8 mouse cellular contexts compared by ENCODE assay signal in the genomic region with DNA sequence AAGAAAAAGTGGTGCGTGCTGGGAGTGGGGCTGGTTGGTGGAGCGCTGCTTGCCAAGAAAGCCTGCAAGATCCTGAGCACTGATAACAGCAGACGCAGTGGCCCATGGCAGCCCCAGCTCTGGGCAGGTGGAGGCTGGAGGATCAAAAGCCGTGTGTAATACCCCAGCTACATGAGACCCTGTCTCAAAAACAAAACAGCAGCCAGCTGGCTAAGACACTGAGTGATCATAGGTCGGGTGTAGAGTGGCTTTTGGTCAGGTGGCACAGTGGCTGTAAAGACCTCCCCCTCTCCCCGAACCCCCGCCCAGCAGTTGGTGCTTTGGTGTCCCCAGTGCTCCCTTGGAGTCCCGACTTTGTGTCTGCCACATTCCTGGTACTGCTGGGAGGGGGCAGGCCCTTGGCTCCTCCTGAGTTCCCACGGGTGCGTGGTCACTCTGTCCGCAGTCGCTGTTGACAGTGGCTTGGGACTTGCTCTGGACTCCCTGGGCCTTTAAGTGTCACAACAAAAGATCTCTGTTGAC. TPM values are rescaled to one million over a fixed set of nuclear protein-coding genes. Genes with fewer than 3 reads are reported as not detected.
DNase-seq lines count a peak whose midpoint lies in the region; ATAC-seq and TF ChIP-seq lines count a peak whose summit lies in the region.

No protein-coding gene starts in this region.

- H3K27ac ChIP-seq in bone marrow macrophage, adult 2 months (ENCODE audit: insufficient read depth, low read depth, low read length): peak overlapping the region; percentile 40
- peak overlapping the region; percentile 21; the same call in 1 of the 2 replicates for H3K27ac ChIP-seq in forebrain, postnatal 0 days (ENCODE audit: low read depth, low read length)
- H3K27ac ChIP-seq in liver, embryonic 16.5 days (ENCODE audit: low read length): peak overlapping the region; percentile 95

- peak; percentile 18 for DNase-seq in layer of hippocampus, adult 9-11 months
- DNase-seq in layer of hippocampus, adult 18-20 months (ENCODE audit: low spot score in 2 of 2): no peak
- no peak for DNase-seq in forebrain, postnatal 0 days
- DNase-seq in thymus, adult 18-20 months: peak; percentile 44 to 55
- DNase-seq in cerebellum, postnatal 10 days: no peak

- H3K9me3 ChIP-seq in forebrain, postnatal 0 days (ENCODE audit: low read length): no peaks in the 10 kb centered on the region
- H3K9me3 ChIP-seq in liver, embryonic 16.5 days (replicated peaks; ENCODE audit: control insufficient read depth, low read length): no peaks in the 10 kb centered on the region

- H3K9ac ChIP-seq in forebrain, postnatal 0 days: peak overlapping the region; percentile 37; the same call in 1 of the 2 replicates
- H3K9ac ChIP-seq in liver, embryonic 16.5 days (ENCODE audit: low read depth, low read length): peak overlapping the region; percentile 71

- H3K4me1 ChIP-seq in bone marrow macrophage, adult 2 months (ENCODE audit: control insufficient read depth, insufficient read depth, low read length): peaks cover 35% of the 10 kb centered on the region
- H3K4me1 ChIP-seq in forebrain, postnatal 0 days (ENCODE audit: insufficient read depth): peaks cover 6% of the 10 kb centered on the region
- H3K4me1 ChIP-seq in liver, embryonic 16.5 days (ENCODE audit: control insufficient read depth, low read depth, low read length): peaks cover 48% of the 10 kb centered on the region

- TF ChIP-seq POLR2A in bone marrow macrophage, adult 2 months (IDR thresholded peaks at IDR 0.05; ENCODE audit: borderline replicate concordance, low read depth, low read length): no peak

- H3K36me3 ChIP-seq in forebrain, postnatal 0 days (ENCODE audit: insufficient read depth): peaks cover 20% of the 10 kb centered on the region
- peaks cover 7% of the 10 kb centered on the region for H3K36me3 ChIP-seq in liver, embryonic 16.5 days (ENCODE audit: control insufficient read depth, insufficient read depth)

- peak overlapping the region; percentile 53 for H3K4me3 ChIP-seq in bone marrow macrophage, adult 2 months (ENCODE audit: insufficient read depth, low read length)
- H3K4me3 ChIP-seq in forebrain, postnatal 0 days (ENCODE audit: low read depth, low read length): peak overlapping the region; percentile 24; the same call in 1 of the 2 replicates
- H3K4me3 ChIP-seq in liver, embryonic 16.5 days (ENCODE audit: low read depth, low read length): peak overlapping the region; percentile 58

- no peaks in the 10 kb centered on the region for H3K27me3 ChIP-seq in forebrain, postnatal 0 days (ENCODE audit: insufficient read depth, low read length)
- H3K27me3 ChIP-seq in liver, embryonic 16.5 days (ENCODE audit: control insufficient read depth, insufficient read depth, low read depth, low read length): no peaks in the 10 kb centered on the region

- 5% methylated on average over 12 of the region's 12 CpGs for WGBS in forebrain, postnatal 0 days
- WGBS in liver, embryonic 16.5 days (ENCODE audit: insufficient replicate concordance): 4% methylated on average over 12 of the region's 12 CpGs

- TF ChIP-seq CTCF in bone marrow macrophage, adult 2 months (IDR thresholded peaks at IDR 0.05; ENCODE audit: low read depth, low read length): 0 out of 2 replicates have a peak, but pooled peaks have one; percentile 9
- no peak for TF ChIP-seq CTCF in forebrain, postnatal 0 days (IDR thresholded peaks at IDR 0.05; ENCODE audit: low read depth)

- ATAC-seq in forebrain, postnatal 0 days: peak; percentile 44; the same call in 1 of the 2 replicates
- ATAC-seq in liver, embryonic 16.5 days (ENCODE audit: low read depth): peak; percentile 20
- no peak for ATAC-seq in megakaryocyte progenitor cell, adult 5-6 weeks (replicated peaks; ENCODE audit: poor library complexity)

- H3K4me2 ChIP-seq in forebrain, postnatal 0 days (ENCODE audit: low read depth): peak overlapping the region; percentile 52
- H3K4me2 ChIP-seq in liver, embryonic 16.5 days (ENCODE audit: low read depth, low read length): peak overlapping the region; percentile 89

RNA-seq across cellular contexts. Expression of a gene that starts 23.8 kb away (rescaled TPM):
- total RNA-seq in layer of hippocampus, adult 18-20 months (2021): 10 to 100 TPM; 21.1 to 23.4 TPM
- 28.9 and 29.1 TPM in 2 replicates for polyA plus RNA-seq in bone marrow macrophage, adult 2 months (2012; ENCODE audit: insufficient read depth, insufficient read length, missing spikeins)
- total RNA-seq in forebrain, postnatal 0 days (2014; rRNA removed): 13.5 and 16.7 TPM in 2 replicates
- 6.4 and 7.8 TPM in 2 replicates for polyA plus RNA-seq in forebrain, postnatal 0 days (2015; fragmentation: Nextera tagmentation; extraction: Ambion mirVana)
- 4.6 and 5.2 TPM in 2 replicates for polyA plus RNA-seq in liver, embryonic 16.5 days (2015; fragmentation: Nextera tagmentation; extraction: Ambion mirVana)
- 5.6 and 6.8 TPM in 2 replicates for total RNA-seq in megakaryocyte progenitor cell, adult 5-6 weeks (2015)
- 4.7 and 8.0 TPM in 2 replicates for total RNA-seq in megakaryocyte progenitor cell, adult 5-6 weeks (2017)

RNA-seq across cellular contexts. Expression of a gene that starts 38.7 kb away (rescaled TPM):
- 10 to 100 TPM; 51.1 to 55.3 TPM for total RNA-seq in layer of hippocampus, adult 18-20 months (2021)
- 16.2 and 18.2 TPM in 2 replicates for polyA plus RNA-seq in bone marrow macrophage, adult 2 months (2012; ENCODE audit: insufficient read depth, insufficient read length, missing spikeins)
- total RNA-seq in forebrain, postnatal 0 days (2014; rRNA removed): 13.8 and 19.0 TPM in 2 replicates
- 3.2 and 5.0 TPM in 2 replicates for polyA plus RNA-seq in forebrain, postnatal 0 days (2015; fragmentation: Nextera tagmentation; extraction: Ambion mirVana)
- polyA plus RNA-seq in liver, embryonic 16.5 days (2015; fragmentation: Nextera tagmentation; extraction: Ambion mirVana): 0.85 and 0.97 TPM in 2 replicates
- 14.1 and 18.1 TPM in 2 replicates for total RNA-seq in megakaryocyte progenitor cell, adult 5-6 weeks (2015)
- total RNA-seq in megakaryocyte progenitor cell, adult 5-6 weeks (2017): 8.4 and 8.5 TPM in 2 replicates

Comparison
In these comparisons a context has a peak if more than half of its experiments do, and no peak if none do; other contexts are left out.
1. DNase-seq: peak in layer of hippocampus, adult 9-11 months (single experiment) and thymus, adult 18-20 months (2 of 2); none in layer of hippocampus, adult 18-20 months (0 of 2), forebrain, postnatal 0 days (single experiment) and cerebellum, postnatal 10 days (0 of 2).
2. H3K27ac ChIP-seq: peak in every context shown above with its lines; median percentile 95 in liver, embryonic 16.5 days; 40 in bone marrow macrophage, adult 2 months; 21 in forebrain, postnatal 0 days.
3. Peak in every context shown above with its lines, with median percentiles within 50 percentile points of each other: H3K4me3 ChIP-seq.